Mouse (Mus musculus): ENCODE data around the gene Acad11. TPM values are rescaled to one million over a fixed set of nuclear protein-coding genes. Genes with fewer than 3 reads are reported as not detected.

Gene Acad11
- polyA plus RNA-seq (2015; fragmentation: Nextera tagmentation; extraction: Ambion mirVana) = 44.8 and 54.9 TPM in 2 replicates

DNA sequence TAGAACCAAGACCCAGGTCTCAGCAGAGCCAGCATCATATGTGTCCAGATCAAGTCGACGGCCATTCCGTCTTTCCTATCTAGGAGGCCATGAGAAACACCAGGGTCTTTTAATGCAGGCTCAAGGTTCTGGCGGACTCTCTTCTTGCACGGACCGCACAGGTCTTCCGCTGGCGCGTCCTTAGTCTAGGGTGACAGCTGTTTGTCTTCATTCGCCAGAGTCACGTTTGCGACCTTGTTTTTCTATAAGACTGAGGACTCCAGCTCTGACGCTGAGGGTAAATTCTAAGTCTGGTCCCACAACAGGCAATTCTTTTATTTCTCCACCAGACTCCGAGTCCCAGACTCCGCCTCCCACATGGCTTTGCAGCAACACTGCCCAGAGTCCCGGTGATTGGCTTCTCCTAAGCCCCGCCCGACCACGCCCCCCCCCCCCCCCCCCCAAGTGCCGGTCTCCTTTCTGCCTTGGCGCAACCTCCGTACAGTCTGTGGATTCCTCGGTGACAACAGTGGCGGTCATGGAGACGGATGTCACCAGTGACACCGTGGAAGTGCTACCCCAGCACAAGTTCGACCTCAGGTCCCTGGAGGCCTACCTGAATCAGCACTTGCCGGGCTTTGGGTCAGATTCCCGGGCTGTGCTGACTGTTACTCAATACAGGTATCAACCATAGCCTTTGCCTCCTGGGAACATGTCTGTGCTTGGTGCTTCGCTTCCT lies at the start of gene Acad11:
Gene Acad11 (plus strand): TSS at position 134 of the 718 bp plus-strand sequence.
- H3K4me3 ChIP-seq (ENCODE audit: low read length) = peak within 1 kb of the TSS; percentile 100
- peak within 1 kb of the TSS; percentile 77 for H3K4me2 ChIP-seq (ENCODE audit: low read depth, low read length)
- ATAC-seq = peak; percentile 96
- under 1% methylated on average over 30 of the region's 30 CpGs for WGBS
- peak within 1 kb of the TSS; percentile 48 for H3K27ac ChIP-seq (ENCODE audit: low read length)
- H3K36me3 ChIP-seq (ENCODE audit: control insufficient read depth, insufficient read depth, low read length) = peaks cover 6% of the 10 kb centered on the region
- H3K4me1 ChIP-seq (ENCODE audit: control insufficient read depth, insufficient read depth, low read length) = peaks cover 12% of the 10 kb centered on the region
- H3K27me3 ChIP-seq (replicated peaks; ENCODE audit: control insufficient read depth, insufficient read depth, low read length) = no peaks in the 10 kb centered on the region
- peak within 1 kb of the TSS; percentile 81 for H3K9ac ChIP-seq (ENCODE audit: low read depth, low read length)
- no peaks in the 10 kb centered on the region for H3K9me3 ChIP-seq (ENCODE audit: control insufficient read depth, low read length)

DNA sequence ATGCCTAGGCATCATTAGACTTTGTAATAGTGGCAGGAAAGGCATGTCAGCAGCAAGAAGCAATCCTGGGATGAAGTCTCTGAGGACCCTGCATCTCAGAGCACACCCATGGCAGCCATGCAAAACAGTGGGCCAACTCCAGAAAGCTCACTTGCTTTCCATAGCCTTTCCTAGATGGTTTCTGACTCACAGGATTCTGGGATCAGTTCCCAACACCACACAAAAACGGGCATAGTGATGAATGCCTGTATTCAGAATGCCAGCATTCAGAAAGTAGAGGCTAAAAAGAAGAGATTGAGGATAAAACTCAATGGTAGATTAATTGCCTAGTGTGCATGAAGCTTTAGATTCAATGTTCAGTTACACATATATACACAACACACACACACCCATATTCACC lies 48.7 kb upstream of the Acad11 start:
- WGBS = 75% methylated on average over 1 of the region's 1 CpGs

DNA sequence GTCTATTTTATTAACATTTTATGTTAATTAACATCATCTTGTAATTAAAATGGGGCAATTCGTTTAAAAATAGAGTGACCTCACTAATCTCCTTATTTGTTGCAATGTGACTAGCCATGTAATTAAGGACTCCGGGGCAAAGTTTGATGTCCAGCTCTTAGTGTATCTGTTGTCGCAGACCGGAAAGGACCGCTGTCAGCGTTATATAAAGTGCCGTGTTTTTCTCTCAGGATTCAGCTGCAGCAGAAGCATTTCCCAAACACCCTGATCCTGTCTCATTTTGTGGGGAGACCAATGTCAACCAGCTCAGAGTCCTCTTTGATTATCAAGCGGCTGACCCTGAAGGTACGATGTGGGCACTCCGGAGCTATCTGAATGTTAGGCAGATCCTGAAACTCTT lies 42.2 kb upstream of the Acad11 start:
- Histone ChIP-seq H3K4me3 (ENCODE audit: low read length) (no peak overlapping the region), H3K4me1 (ENCODE audit: control insufficient read depth, insufficient read depth, low read length) (no peaks in the 10 kb centered on the region), H3K4me2 (ENCODE audit: low read depth, low read length) (no peak overlapping the region), H3K9ac (ENCODE audit: low read depth, low read length) (no peak overlapping the region), H3K27ac (ENCODE audit: low read length) (no peak overlapping the region), H3K36me3 (ENCODE audit: control insufficient read depth, insufficient read depth, low read length) (peaks cover 3% of the 10 kb centered on the region; the same call in 1 of the 2 replicates), H3K9me3 (ENCODE audit: control insufficient read depth, low read length) (no peaks in the 10 kb centered on the region), H3K27me3 (replicated peaks; ENCODE audit: control insufficient read depth, insufficient read depth, low read length) (no peaks in the 10 kb centered on the region)
- 94% methylated on average over 10 of the region's 10 CpGs for WGBS
- ATAC-seq = no peak

More for the DNA sequence above, 48.7 kb upstream of the Acad11 start:
- H3K9me3 ChIP-seq (ENCODE audit: control insufficient read depth, low read length) = no peaks in the 10 kb centered on the region
- no peak overlapping the region for H3K4me3 ChIP-seq (ENCODE audit: low read length)
- H3K27ac ChIP-seq (ENCODE audit: low read length) = no peak overlapping the region
- no peaks in the 10 kb centered on the region for H3K27me3 ChIP-seq (replicated peaks; ENCODE audit: control insufficient read depth, insufficient read depth, low read length)
- no peaks in the 10 kb centered on the region for H3K4me1 ChIP-seq (ENCODE audit: control insufficient read depth, insufficient read depth, low read length)
- H3K4me2 ChIP-seq (ENCODE audit: low read depth, low read length) = no peak overlapping the region
- H3K36me3 ChIP-seq (ENCODE audit: control insufficient read depth, insufficient read depth, low read length) = no peaks in the 10 kb centered on the region
- no peak overlapping the region for H3K9ac ChIP-seq (ENCODE audit: low read depth, low read length)
- no peak for ATAC-seq

DNA sequence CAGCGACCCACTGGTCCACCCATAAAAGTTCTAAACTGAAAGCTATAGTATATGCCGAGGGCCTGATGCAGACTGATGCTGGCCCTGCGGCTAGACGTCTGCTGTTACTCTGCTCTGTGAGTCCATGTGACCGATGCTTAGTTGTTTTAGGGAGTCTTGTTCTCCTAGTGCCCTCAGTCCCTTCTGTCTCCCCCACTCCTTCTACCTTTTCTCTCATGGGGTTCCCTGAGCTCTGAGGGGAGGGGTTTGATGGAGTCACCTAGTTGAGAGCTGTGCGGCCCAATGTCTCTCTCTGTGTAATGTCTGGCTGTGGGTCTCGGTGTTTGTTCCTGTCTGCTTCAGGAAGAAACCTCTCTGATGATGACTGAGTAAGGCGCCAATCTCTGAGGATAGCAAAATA lies 36.0 kb upstream of the Acad11 start:
- Histone ChIP-seq H3K9ac (ENCODE audit: low read depth, low read length) (no peak overlapping the region), H3K4me1 (ENCODE audit: control insufficient read depth, insufficient read depth, low read length) (no peaks in the 10 kb centered on the region), H3K4me3 (ENCODE audit: low read length) (no peak overlapping the region), H3K27me3 (replicated peaks; ENCODE audit: control insufficient read depth, insufficient read depth, low read length) (no peaks in the 10 kb centered on the region), H3K27ac (ENCODE audit: low read length) (no peak overlapping the region), H3K36me3 (ENCODE audit: control insufficient read depth, insufficient read depth, low read length) (peaks cover 6% of the 10 kb centered on the region), H3K4me2 (ENCODE audit: low read depth, low read length) (no peak overlapping the region), H3K9me3 (ENCODE audit: control insufficient read depth, low read length) (no peaks in the 10 kb centered on the region)
- ATAC-seq = no peak
- 96% methylated on average over 8 of the region's 8 CpGs for WGBS

DNA sequence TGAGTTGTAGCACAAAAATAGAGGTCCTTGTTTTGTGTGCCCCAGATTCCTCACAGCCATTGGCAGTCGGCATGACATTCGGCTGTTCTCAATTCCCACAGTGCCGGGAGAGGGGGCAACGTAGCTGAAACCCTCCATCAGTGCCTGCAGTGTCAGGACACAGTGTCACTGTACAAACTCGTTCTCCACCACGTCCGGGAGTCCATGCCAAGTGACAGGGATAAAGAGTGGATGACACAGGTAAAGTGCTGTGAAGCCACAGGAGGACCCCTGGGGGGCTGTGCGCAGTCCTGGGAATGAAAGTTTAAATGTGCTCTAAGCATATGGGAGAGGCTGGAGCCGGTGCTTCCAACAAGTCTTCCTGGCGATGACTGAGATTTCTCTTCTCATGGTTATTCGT lies 33.3 kb upstream of the Acad11 start:
- H3K36me3 ChIP-seq (ENCODE audit: control insufficient read depth, insufficient read depth, low read length) = peaks cover 6% of the 10 kb centered on the region
- H3K9ac ChIP-seq (ENCODE audit: low read depth, low read length) = no peak overlapping the region
- H3K9me3 ChIP-seq (ENCODE audit: control insufficient read depth, low read length) = no peaks in the 10 kb centered on the region
- ATAC-seq = no peak
- WGBS = 86% methylated on average over 11 of the region's 11 CpGs
- no peaks in the 10 kb centered on the region for H3K4me1 ChIP-seq (ENCODE audit: control insufficient read depth, insufficient read depth, low read length)
- no peaks in the 10 kb centered on the region for H3K27me3 ChIP-seq (replicated peaks; ENCODE audit: control insufficient read depth, insufficient read depth, low read length)
- H3K4me2 ChIP-seq (ENCODE audit: low read depth, low read length) = no peak overlapping the region
- no peak overlapping the region for H3K27ac ChIP-seq (ENCODE audit: low read length)
- H3K4me3 ChIP-seq (ENCODE audit: low read length) = no peak overlapping the region

DNA sequence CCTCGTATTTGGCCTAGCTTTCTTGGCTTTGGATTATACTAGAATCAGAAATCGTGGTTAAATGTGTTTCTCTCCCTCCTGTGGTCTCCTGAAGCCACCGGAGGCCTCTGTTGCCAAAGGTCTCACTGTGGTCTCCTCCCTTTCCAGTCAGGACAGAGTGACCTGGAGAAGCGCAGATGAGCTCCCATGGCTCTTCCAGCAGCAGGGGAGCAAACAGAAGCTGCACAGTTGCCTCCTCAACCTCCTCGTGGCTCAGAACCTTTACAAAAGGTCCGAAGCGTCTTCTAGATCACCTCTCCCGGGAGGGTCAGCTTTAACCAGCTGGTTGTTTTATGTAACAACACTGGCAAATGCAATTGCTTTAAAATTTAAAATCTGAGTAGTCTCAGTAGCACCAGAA lies 28.9 kb upstream of the Acad11 start:
- Histone ChIP-seq H3K4me1 (ENCODE audit: control insufficient read depth, insufficient read depth, low read length) (no peaks in the 10 kb centered on the region), H3K4me3 (ENCODE audit: low read length) (no peak overlapping the region), H3K27ac (ENCODE audit: low read length) (no peak overlapping the region), H3K36me3 (ENCODE audit: control insufficient read depth, insufficient read depth, low read length) (peaks cover 4% of the 10 kb centered on the region; the same call in 1 of the 2 replicates), H3K9me3 (ENCODE audit: control insufficient read depth, low read length) (no peaks in the 10 kb centered on the region), H3K4me2 (ENCODE audit: low read depth, low read length) (no peak overlapping the region), H3K9ac (ENCODE audit: low read depth, low read length) (no peak overlapping the region), H3K27me3 (replicated peaks; ENCODE audit: control insufficient read depth, insufficient read depth, low read length) (no peaks in the 10 kb centered on the region)
- 80% methylated on average over 8 of the region's 8 CpGs for WGBS
- no peak for ATAC-seq

DNA sequence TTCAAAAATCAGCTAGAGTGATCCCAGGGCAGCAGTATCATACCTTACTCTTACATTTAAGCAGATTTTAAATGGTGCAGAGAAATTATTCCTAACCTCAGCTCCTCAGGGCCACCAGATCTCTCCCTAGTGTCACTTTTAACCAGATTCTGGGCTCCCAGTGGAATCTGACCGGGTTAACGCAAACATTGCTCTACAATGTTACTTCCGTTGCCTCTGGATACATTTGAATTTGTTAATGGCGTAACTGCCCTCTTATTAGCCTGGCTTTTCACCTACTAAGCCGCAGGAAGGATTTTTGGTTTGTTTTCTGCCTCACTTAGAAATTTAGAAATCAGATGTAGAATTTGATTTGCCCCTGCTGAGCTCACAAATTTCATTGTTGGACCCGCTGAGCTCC lies 28.5 kb upstream of the Acad11 start:
- WGBS = 65% methylated on average over 6 of the region's 6 CpGs
- H3K9me3 ChIP-seq (ENCODE audit: control insufficient read depth, low read length) = no peaks in the 10 kb centered on the region
- no peak overlapping the region for H3K4me3 ChIP-seq (ENCODE audit: low read length)
- ATAC-seq = no peak
- H3K4me1 ChIP-seq (ENCODE audit: control insufficient read depth, insufficient read depth, low read length) = no peaks in the 10 kb centered on the region
- H3K27ac ChIP-seq (ENCODE audit: low read length) = no peak overlapping the region
- H3K9ac ChIP-seq (ENCODE audit: low read depth, low read length) = no peak overlapping the region
- peaks cover 4% of the 10 kb centered on the region; the same call in 1 of the 2 replicates for H3K36me3 ChIP-seq (ENCODE audit: control insufficient read depth, insufficient read depth, low read length)
- no peaks in the 10 kb centered on the region for H3K27me3 ChIP-seq (replicated peaks; ENCODE audit: control insufficient read depth, insufficient read depth, low read length)
- no peak overlapping the region for H3K4me2 ChIP-seq (ENCODE audit: low read depth, low read length)

DNA sequence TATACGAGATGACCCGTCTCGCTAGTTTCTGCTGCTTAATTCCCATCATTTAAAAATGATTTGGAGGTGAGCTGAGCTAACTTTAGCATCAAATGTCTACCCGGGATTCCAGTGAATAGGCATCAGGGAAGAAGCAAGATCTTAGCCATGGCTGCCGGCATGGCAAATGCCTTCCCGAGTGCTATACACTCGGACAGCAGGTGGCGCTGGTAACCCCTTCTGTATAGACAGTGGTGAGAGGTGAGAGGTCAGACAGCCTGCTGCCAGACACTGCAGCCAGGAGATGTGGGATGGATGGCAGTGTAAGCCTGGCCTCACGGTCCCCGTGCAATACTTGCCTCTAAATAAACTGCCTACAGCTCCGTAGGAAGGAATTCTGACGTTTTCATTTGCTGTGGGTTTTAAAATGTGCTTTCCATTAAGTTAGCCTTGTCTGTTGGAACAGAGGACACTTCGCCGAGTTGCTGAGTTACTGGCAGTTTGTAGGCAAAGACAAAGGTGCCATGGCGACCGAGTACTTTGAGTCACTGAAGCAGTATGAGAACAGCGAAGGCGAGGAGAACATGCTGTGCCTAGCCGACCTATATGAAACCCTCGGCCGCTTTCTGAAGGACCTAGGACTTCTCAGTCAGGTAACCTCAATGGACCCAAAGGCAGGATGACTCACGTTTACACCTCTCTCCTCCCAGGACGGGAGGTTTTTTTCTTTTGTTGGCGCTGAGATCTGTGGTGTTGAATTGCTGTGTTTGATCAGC lies 27.7 kb upstream of the Acad11 start:
- no peaks in the 10 kb centered on the region for H3K4me1 ChIP-seq (ENCODE audit: control insufficient read depth, insufficient read depth, low read length)
- H3K4me3 ChIP-seq (ENCODE audit: low read length) = no peak overlapping the region
- WGBS = 51% methylated on average over 24 of the region's 24 CpGs
- ATAC-seq = peak; percentile 68; the same call in 1 of the 2 replicates
- no peak overlapping the region for H3K9ac ChIP-seq (ENCODE audit: low read depth, low read length)
- H3K36me3 ChIP-seq (ENCODE audit: control insufficient read depth, insufficient read depth, low read length) = 0 out of 2 replicates have a peak, but pooled peaks cover 4% of the 10 kb centered on the region
- H3K27me3 ChIP-seq (replicated peaks; ENCODE audit: control insufficient read depth, insufficient read depth, low read length) = no peaks in the 10 kb centered on the region
- no peak overlapping the region for H3K27ac ChIP-seq (ENCODE audit: low read length)
- no peak overlapping the region for H3K4me2 ChIP-seq (ENCODE audit: low read depth, low read length)
- H3K9me3 ChIP-seq (ENCODE audit: control insufficient read depth, low read length) = no peaks in the 10 kb centered on the region

DNA sequence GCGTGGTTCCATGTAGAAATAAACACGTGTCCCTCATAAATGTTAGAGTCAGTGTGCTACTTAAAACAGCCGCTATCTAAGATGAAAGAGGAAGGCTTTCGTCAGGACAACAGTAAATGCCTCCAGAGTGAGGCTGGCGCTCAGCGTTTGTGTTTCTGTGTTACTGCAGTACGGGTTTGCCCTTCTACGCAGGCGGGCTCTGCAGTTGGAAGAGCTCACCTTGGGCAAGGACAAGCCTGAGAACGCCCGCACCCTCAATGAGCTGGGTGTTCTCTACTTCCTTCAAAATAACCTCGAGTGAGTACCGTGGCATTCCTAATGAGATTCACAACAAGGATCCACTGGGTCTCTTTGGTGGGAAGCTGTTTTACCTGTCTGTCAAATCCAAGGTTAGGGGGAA lies 24.9 kb upstream of the Acad11 start:
- no peak for ATAC-seq
- Histone ChIP-seq H3K4me2 (ENCODE audit: low read depth, low read length) (no peak overlapping the region), H3K36me3 (ENCODE audit: control insufficient read depth, insufficient read depth, low read length) (0 out of 2 replicates have a peak, but pooled peaks cover 4% of the 10 kb centered on the region), H3K9me3 (ENCODE audit: control insufficient read depth, low read length) (no peaks in the 10 kb centered on the region), H3K27ac (ENCODE audit: low read length) (no peak overlapping the region), H3K9ac (ENCODE audit: low read depth, low read length) (no peak overlapping the region), H3K4me1 (ENCODE audit: control insufficient read depth, insufficient read depth, low read length) (no peaks in the 10 kb centered on the region), H3K27me3 (replicated peaks; ENCODE audit: control insufficient read depth, insufficient read depth, low read length) (no peaks in the 10 kb centered on the region), H3K4me3 (ENCODE audit: low read length) (no peak overlapping the region)
- WGBS = 89% methylated on average over 13 of the region's 13 CpGs
